Mouse (Mus musculus): ENCODE measurements at regions not wholly inside any gene's neighbourhood (a gene's known extent, or its start where the extent isn't known, plus 50 kb on each side); places are given as distances from the start of the nearest gene placed in this dataset.
A peak's percentile ranks its signal among the peaks of the same experiment; 100 is the strongest.

DNA sequence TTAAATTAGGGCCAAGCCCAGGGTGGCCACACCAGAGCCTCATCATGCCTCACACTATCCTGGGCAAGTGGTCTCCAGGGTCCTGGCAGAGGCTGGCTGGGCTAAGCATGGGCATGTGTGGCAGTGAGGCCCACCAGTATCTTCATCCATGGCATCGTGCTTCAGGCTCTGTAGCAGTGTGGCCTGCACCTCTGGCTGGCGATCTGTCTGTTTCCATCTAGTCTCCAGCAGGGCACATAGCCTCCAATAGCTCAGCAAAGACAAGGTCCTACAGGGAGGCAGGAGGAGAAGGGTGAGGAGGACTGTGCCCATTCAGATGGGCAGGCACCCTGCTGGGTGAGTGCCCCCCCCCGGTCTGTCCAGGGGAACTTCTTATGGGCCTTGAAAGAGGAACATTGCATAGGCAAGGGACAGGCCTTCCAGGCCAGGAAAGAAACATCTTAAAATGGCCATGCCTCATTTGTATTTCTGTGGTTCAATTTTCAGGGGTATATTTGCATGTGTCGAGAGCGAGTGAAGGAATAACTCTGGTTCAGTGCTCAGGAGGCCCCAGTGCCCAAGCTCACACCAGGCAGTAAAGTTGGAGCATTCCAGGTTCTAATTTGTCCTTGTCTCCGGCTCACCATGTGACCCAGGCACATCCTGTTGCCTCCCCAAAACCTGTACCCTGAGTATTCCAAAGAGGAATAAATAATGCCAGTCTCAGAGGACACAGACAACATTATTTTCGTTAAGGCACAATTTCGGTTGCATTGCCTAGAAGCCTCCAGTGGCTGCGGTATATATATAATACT is 60.4 kb upstream of the Ppara start:
- DNase-seq, result no peak

DNA sequence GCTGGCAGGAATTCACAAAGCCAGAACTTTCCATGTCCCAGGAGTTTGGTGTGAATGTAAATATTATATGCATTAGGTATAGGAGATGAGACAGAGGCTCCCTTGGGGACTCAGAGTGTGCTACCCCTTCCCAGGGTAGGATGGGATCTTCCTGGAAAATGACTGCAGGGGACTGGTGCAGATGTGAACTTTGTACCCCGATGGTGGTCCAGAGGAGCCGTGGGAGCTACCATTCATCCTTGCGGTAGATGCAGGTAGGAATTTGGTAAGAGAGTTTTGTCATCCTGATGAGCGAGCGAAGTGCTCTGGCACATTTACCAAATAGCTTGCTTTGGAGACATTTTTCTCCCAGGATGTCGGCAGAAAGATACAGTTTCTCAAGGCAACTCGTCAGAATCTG is 59.7 kb upstream of the Ppara start:
- DNase-seq, result no peak

DNA sequence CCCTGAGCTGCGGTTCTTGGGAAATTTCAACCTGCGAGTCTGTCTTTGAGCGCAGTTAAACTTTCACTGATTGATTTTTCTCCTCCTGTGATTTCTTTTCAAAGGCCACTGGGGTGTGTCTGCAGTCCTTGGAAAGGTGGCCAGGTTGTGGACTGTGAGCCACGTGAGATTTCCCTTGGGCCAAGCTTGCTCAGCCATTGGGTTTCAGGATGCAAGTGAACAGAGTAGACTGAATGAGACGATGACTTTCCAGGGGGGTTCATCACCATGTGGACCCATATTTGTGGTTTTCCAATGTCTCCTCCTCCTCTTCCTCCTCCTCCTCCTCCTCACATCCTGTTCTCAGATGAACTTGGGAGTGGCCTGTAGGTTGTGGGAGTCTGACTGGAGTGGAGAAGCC is 59.0 kb upstream of the Ppara start:
- DNase-seq, result no peak

DNA sequence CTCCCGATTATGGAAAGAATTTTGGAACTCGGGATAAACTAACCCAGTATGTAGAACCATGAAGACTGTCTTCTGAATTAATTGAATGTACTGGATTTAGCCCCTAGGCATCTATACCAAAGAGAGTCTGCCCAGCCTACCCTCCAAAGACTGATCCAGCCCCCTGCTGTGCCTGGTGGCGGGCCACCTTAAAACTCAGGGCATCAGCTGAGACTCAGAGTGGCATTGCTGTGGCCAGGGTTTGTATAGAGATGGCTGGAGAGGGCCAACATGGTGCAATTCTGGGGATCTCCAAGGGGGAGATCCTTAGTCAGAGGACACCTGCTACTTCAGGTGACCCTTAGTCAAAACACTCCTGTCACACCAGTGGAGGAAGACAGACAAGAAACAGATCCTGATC is 58.6 kb upstream of the Ppara start:
- no peak for DNase-seq

DNA sequence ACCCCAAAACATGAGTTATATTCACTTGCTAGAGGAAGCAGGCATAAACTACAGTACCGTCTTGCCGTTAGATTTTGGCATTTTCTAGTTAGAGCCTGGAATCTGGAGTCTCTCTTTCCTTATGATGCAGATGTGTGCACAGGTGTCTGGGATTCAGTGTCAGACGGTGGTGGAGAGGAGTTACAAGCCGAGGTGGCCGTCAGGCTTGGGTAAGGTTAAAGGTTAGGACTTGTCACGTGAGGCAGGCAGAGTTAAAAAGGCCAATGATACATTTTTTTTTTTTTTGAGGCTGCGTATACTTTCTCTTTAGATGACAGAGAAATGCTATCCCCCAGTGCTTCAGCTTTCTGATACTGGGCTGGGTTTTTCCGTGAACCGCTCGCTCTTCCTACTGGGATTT is 57.9 kb upstream of the Ppara start:
- DNase-seq, result peak; percentile 2

DNA sequence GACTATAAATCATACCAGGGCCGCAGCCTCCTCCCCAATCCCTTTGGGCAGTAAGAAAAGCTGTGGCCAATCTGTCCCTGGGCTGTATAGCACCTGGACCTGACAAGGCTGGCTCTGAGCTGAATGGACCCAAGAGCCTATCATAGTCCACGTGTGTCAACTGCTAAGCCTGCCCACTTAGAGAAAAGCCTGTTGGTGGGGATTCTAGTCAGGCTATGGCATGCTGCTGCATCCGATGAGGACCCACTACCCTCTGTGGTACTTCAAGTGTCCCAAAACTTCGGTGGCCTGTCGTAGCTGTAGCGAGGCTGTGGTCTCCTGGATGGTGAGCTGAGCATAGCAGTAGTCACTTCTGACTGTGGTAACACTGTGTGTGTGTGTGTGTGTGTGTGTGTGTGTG is 57.4 kb upstream of the Ppara start:
- peak; percentile 4 for DNase-seq

DNA sequence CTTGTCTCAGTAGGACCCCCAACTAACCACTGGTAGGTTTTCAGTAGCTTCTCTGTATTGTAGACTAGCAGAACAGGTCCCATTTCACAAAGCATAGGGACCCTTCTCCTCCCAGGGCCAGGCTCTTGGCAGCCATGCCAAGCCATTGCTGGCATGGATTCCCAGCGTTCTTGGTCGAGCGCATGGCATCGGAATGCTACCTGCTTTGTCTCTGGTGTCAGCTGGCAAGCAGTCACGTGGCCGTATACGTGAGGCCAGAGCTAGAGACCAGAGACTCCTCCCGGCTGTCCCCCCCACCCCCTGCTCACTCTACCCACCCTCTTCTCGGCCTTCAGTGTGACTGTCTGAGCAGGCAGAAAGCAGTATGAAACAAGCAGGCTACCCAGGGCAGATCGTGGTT is 56.9 kb upstream of the Ppara start:
- peak; percentile 73 for DNase-seq

DNA sequence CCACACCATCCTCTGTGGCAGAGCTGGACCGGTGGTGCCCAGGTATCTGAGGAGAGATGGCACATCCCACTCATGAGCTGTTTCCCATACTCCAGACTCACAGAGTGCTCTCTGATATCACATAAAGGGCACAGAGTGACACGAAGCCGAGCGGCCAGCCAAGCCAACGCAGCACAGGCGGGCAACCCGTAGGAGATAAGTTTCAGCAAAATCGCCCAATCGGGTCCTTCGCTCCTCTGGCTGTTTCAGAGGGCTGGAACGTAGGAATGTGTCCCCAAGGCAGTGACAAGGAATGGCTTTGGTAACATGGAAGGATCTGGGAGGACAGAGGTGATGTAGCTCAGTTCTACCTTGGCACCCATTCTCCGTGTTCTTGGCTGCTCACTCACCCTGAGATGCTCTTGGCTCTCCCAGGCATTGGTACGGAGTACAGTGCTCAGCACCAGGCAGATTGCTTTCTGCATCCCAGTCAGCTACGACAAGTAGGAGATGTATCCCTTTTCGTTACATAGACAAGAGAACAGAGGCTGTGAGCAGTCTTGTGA is 56.4 kb upstream of the Ppara start:
- peak; percentile 21 for DNase-seq

DNA sequence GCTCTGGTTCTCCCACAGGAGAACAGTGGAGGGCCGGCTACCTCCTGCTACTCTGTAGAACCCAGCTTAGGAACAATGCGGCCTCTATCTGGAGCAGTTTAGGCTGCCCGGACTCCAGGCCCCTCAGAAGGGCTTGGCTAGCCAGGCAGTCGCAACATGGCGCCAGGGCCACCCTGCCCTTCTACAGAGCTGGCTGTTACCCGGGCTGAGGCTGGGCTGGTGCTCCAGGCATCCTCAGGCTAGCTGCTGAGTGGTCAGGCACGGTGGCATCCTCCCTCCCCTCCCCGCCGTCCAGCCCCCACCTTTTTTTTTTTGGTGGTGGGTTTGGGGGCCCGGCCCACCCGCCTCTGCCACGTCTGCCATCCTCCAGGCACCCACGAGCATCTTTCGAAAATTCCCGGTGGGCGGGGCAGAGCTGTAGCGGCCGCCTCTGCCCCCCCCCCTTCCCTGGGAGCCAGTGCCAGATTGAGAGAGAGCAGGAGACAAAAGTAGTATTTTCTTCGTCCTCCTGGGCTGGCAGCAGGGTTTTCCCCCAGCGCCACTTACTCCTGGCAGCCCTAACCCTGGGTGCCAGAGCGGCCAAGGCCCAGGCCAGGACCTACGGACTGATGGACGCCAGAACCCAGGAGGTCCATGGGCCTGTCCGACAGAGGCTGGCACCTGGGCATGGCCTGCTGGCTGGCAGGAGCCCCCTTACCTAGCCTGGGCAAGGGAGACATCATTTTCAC is 55.6 kb upstream of the Ppara start:
- peak; percentile 70 for DNase-seq

DNA sequence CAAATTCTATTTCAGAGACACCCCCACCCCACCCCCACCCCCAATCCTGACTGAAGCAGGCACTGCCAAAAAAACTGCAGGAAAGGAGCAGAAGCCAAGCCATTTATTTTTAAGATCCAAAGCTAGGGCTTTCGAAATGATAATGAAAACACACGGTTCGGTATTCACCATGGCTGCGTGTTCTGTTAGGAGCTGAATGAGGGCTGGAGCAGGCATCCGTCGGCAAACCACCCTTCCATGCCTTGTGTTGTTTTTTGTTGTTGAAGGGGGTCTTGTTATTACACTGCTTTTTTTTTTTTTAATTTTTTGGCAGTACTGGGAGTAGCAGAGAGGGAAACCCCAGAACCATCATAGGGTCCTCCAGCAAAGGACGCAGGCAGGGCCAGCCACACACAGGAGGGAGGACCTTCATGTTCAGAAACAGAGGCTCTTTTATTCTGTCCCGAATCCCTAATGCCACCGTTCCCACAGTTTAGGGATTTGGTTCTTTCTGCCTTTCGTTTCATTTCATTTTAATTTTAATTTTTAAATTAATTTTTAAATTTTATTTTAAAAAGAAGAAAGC is 54.8 kb upstream of the Ppara start:
- peak; percentile 4 for DNase-seq

DNA sequence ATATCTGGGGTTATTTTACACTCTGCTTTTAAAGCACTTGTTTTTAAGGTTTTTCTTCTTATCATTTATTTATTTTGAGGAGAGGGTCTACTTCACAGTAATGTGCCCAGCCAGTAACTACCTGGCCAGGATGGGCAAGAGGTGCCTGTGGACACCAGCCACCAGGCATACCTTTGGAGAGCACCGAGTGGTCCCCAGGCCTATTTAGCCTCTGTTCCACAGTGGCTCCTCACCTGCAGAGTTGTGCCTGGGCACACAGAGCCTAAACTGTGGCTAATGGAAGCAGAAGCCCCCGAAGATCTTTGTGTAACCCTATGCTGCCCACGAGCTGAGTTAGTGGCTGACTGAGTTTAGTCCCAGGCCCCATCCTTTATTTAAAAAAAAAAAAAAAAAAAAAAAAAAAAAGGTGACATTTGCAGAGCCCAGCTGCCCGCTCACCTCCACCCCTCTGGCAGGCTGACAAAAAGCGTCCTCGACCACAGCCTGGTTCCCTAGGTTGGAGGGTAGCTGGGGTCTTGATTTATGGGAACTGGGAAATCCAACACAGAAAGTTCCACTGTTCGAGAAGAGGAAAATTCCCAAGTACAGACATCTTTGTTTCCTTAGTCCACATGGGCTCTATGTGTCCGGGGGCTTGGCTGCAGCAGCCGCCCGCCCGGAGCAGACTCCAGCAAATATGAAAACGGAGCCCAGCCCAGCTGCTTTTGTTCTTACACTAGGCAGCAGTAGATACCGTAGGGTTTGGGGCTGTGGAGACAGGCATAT is 54.1 kb upstream of the Ppara start:
- DNase-seq, result peak; percentile 43

DNA sequence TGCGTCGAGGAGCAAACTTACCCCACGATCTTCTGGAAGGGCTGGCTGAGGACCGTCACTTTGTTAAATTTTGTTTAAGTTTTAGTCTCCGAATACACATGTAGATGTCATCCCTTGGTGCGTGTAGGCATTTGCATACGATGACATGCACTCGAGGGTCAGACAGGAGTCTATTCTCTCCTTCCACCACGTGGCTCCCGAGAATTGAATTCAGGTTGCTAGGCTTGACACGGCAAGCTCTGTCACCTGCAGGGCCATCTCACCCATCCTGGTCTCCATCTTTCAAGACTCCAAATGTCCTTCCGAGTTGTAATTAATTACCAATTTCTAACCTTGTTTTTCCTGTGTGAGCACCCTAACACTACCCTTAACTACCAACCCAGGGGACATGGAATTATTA is 52.7 kb upstream of the Ppara start:
- DNase-seq, result peak; percentile 2

DNA sequence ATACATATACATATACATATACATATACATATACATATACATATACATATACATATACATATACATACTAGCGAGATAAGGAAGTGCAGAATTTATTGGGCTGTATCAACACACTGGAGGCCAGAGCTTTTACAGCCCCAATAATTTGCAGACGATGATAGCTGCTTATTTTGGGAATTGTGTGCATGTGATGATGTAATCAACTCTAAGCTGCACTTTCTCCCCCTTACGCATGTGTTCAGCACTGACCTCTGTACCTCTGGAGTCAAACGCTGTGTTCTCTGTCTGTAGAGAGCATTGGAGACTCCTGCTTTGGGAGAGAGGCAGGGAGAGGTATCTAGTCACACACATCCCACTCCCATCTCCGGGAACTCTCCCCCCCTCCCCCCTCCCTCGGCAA is 52.0 kb upstream of the Ppara start:
- peak; percentile 0 for DNase-seq

DNA sequence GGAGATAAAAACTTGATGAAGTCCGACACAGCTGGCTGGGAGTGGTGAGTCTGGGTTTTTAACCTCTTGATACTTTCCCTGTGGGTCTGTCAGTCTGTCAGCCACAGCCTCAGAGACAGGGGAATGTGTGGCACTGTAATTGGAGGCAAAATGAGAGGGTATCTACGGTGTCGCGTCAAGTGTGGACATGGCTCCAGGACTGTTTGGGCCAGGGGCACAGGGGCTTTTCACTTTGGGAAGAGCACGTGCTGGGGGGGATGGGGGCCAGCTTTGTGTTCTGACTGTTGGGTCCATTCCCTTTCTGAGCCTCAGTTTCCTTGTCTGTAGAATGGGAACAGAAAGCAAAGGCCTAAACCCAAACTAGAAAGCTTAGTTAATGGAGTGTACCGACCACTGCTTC is 51.5 kb upstream of the Ppara start:
- peak; percentile 1 for DNase-seq

DNA sequence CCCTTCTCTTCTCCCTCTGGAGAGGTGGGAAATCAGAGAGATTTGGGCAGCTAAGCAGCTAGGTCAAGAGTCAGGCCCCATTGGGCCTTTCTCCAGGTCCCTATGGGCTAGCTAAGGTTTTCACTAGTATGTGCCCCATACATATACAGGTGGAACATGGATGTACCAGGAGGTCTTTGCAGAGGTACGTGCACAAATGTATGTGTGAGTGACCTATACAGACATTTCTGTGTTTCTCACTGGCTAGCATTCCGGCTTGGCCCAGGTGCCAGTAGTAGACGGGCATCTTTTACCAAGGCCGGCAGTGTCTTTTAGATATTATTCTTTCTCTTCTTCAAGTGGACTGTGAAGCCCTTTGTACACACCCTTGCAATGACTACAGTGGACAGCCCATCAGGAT is 51.1 kb upstream of the Ppara start:
- no peak for DNase-seq

DNA sequence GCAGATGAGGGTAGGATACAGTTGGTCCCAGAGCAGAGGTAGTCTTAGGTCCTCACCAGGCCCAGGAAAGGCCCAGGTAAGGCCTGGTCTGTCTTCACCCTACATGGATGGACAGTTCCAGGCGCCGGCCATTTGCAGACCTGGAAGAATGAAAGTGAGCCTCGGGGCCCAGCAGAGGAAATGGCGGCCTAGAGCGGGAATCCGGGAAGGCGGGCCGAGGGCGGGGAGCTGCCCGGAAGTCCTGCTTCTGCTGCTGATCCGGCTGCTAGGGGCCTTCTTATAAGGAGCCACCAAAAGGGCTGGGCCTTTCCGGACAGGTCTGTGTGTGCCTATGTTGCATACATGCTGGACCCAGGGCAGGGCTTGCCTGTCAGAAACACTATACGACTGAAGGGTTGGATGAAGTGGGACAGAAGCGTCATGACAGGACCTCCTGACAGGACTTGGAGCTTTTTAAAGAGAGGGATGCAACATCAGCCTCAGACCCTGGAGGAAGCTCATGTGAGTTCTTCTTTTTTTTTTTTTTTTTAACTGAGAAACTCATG is 50.5 kb upstream of the Ppara start:
- DNase-seq, result peak; percentile 64

DNA sequence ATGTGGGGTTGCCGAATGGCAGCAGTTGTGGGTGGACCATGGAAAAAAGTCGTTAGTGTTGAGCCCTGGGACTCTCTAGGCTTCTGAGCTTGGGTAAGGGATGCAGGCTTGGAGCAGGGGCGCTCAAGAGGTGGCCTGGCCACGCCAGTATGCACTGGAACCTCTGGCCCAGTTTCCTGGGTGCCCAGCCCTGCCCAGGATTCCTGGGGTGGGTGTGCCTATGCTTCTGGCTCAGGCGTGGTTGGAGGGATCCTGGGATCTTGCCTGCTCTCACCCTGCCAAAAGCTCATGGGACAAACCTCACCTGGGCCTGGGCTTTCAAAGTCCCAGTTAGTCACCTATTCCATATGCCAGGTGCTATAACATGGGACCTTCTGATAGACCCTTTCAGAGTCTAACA is 49.9 kb upstream of the Ppara start:
- peak; percentile 44 for DNase-seq

All from adrenal gland, postnatal 25 days (tissue).